In the genomic region with DNA sequence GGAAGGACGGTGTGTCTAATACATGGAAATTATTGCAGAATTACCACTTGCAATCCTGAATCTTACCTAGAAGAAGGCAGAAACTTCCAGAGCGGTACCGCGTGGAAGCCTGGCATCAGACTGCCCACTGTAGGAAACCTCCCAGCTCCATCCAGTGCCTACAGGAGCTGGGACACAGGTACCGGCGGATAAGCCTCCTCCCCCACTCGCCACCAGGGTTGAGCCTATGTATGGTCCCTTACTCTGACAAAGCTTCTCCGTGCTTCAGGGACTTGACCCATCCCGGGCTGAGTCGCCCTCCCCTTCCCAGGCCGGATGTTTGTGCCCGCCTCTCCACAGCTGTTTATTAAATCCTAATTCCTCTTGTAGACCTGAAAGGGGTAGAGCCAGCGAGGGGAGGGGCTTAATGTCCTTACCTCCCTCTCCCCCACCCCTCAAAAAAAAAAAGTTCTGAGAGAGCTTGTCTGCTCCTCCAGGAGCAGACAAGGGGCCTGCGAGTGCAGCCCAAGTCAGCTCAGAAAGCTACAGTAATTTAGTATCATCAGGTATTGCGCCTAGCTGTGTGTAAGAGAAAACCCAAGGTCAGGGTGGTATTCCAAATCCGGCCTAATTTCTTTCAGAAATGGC, we compare ENCODE assay signal across 8 mouse cellular contexts. TPM values are rescaled to one million over a fixed set of nuclear protein-coding genes. Genes with fewer than 3 reads are reported as not detected.
DNase-seq lines count a peak whose midpoint lies in the region; ATAC-seq and TF ChIP-seq lines count a peak whose summit lies in the region.

No protein-coding gene starts in this region.

- no peaks in the 10 kb centered on the region for H3K36me3 ChIP-seq in forebrain, embryonic 16.5 days (ENCODE audit: control insufficient read depth, insufficient read depth)
- no peaks in the 10 kb centered on the region for H3K36me3 ChIP-seq in liver, embryonic 14.5 days (replicated peaks; ENCODE audit: control insufficient read depth, insufficient read depth, low read depth)
- H3K36me3 ChIP-seq in neural tube, embryonic 13.5 days = no peaks in the 10 kb centered on the region

- TF ChIP-seq CTCF in layer of hippocampus, adult 2 months (conservative IDR thresholded peaks at IDR 0.05) = no peak
- TF ChIP-seq CTCF in liver, embryonic 14.5 days (IDR thresholded peaks at IDR 0.05; ENCODE audit: low read depth) = no peak

- H3K4me3 ChIP-seq in layer of hippocampus, adult 2 months = peak overlapping the region; percentile 54
- H3K4me3 ChIP-seq in forebrain, embryonic 16.5 days (replicated peaks; ENCODE audit: low read length) = peak overlapping the region; percentile 42
- peak overlapping the region; percentile 53 to 72 for H3K4me3 ChIP-seq in liver, embryonic 14.5 days (ENCODE audit: insufficient read depth in 1 of 2, low read depth in 2 of 2, low read length in 2 of 2)
- peak overlapping the region; percentile 34 for H3K4me3 ChIP-seq in neural tube, embryonic 13.5 days

- H3K4me1 ChIP-seq in forebrain, embryonic 16.5 days (replicated peaks; ENCODE audit: control insufficient read depth, insufficient read depth, low read length) = peaks cover 11% of the 10 kb centered on the region
- peaks cover 11 to 17% of the 10 kb centered on the region in 2 experiments; a peak in 3 of 4 replicates for H3K4me1 ChIP-seq in liver, embryonic 14.5 days (replicated peaks; ENCODE audit: control insufficient read depth in 2 of 2, insufficient read depth in 2 of 2, low read length in 1 of 2)
- peaks cover 17% of the 10 kb centered on the region for H3K4me1 ChIP-seq in neural tube, embryonic 13.5 days (replicated peaks)

- no peak for TF ChIP-seq EP300 in liver, embryonic 14.5 days (IDR thresholded peaks at IDR 0.05; ENCODE audit: low read depth)

- no peaks in the 10 kb centered on the region for H3K9me3 ChIP-seq in forebrain, embryonic 16.5 days (ENCODE audit: control insufficient read depth, low read length)
- no peaks in the 10 kb centered on the region for H3K9me3 ChIP-seq in liver, embryonic 14.5 days (ENCODE audit: control insufficient read depth, low read length)
- H3K9me3 ChIP-seq in neural tube, embryonic 13.5 days = no peaks in the 10 kb centered on the region

- peak overlapping the region; percentile 88 for H3K4me2 ChIP-seq in forebrain, embryonic 16.5 days (ENCODE audit: low read length)
- peak overlapping the region; percentile 98 for H3K4me2 ChIP-seq in liver, embryonic 14.5 days (ENCODE audit: low read depth)
- peak overlapping the region; percentile 71 for H3K4me2 ChIP-seq in neural tube, embryonic 13.5 days

- H3K27ac ChIP-seq in layer of hippocampus, adult 2 months = no peak overlapping the region
- no peak overlapping the region for H3K27ac ChIP-seq in forebrain, embryonic 16.5 days (ENCODE audit: low read length)
- H3K27ac ChIP-seq in liver, embryonic 14.5 days = peak overlapping the region; percentile 79
- no peak overlapping the region for H3K27ac ChIP-seq in neural tube, embryonic 13.5 days (replicated peaks)

- 22% methylated on average over 16 of the region's 16 CpGs for WGBS in forebrain, embryonic 16.5 days
- 23% methylated on average over 16 of the region's 16 CpGs for WGBS in liver, embryonic 14.5 days (ENCODE audit: insufficient replicate concordance)
- WGBS in neural tube, embryonic 13.5 days = 33% methylated on average over 16 of the region's 16 CpGs

- H3K27me3 ChIP-seq in forebrain, embryonic 16.5 days (replicated peaks; ENCODE audit: control insufficient read depth, insufficient read depth, low read length) = 0 out of 2 replicates have a peak, but pooled peaks cover 4% of the 10 kb centered on the region
- H3K27me3 ChIP-seq in liver, embryonic 14.5 days (ENCODE audit: control insufficient read depth, insufficient read depth, low read length) = no peaks in the 10 kb centered on the region
- H3K27me3 ChIP-seq in neural tube, embryonic 13.5 days = 0 out of 2 replicates have a peak, but pooled peaks cover 4% of the 10 kb centered on the region

- DNase-seq in layer of hippocampus, adult 2 months (ENCODE audit: low spot score in 2 of 2) = no peak
- DNase-seq in layer of hippocampus, postnatal 36 days = no peak
- DNase-seq in liver, embryonic 14.5 days (ENCODE audit: low read depth in 3 of 3, low spot score in 3 of 3) = no peak
- no peak for DNase-seq in ovary, postnatal 14 days (ENCODE audit: low spot score)
- no peak for DNase-seq in urinary bladder, postnatal 14 days (ENCODE audit: low spot score)
- no peak for DNase-seq in urinary bladder, postnatal 36 days (ENCODE audit: low spot score in 2 of 2)

- peak overlapping the region; percentile 39 for H3K9ac ChIP-seq in forebrain, embryonic 16.5 days (replicated peaks; ENCODE audit: low read depth, low read length)
- H3K9ac ChIP-seq in liver, embryonic 14.5 days (replicated peaks) = peak overlapping the region; percentile 75
- H3K9ac ChIP-seq in neural tube, embryonic 13.5 days = no peak overlapping the region

- ATAC-seq in forebrain, embryonic 16.5 days = no peak
- ATAC-seq in liver, embryonic 14.5 days (ENCODE audit: insufficient read depth) = peak; percentile 51
- ATAC-seq in neural tube, embryonic 13.5 days (ENCODE audit: low read depth) = no peak

RNA-seq across cellular contexts. Expression of gene Hnf1a, which starts 9.3 kb away (rescaled TPM):
- total RNA-seq in layer of hippocampus, adult 2 months (2021) = not detected
- total RNA-seq in layer of hippocampus, postnatal 36 days (2021) = not detected
- polyA plus RNA-seq in forebrain, embryonic 16.5 days (2015; fragmentation: Nextera tagmentation; extraction: Ambion mirVana) = 0.06 TPM in 1 of 2 replicates, not detected in the other
- polyA plus RNA-seq in liver, embryonic 14.5 days (2012; rRNA removed) = 1.2 and 1.6 TPM in 2 replicates
- polyA plus RNA-seq in liver, embryonic 14.5 days (2014; fragmentation: Nextera tagmentation; extraction: Ambion mirVana) = 0.86 and 1.5 TPM in 2 replicates
- 0.10 TPM in 1 of 2 replicates, not detected in the other for polyA plus RNA-seq in neural tube, embryonic 13.5 days (2015; fragmentation: Nextera tagmentation; extraction: Ambion mirVana)

RNA-seq across cellular contexts. Expression of gene Sppl3, which starts 30.7 kb away (rescaled TPM):
- 10 to 100 TPM; 75.2 to 76.2 TPM for total RNA-seq in layer of hippocampus, adult 2 months (2021)
- 10 to 100 TPM; 80.5 to 81.7 TPM for total RNA-seq in layer of hippocampus, postnatal 36 days (2021)
- polyA plus RNA-seq in forebrain, embryonic 16.5 days (2015; fragmentation: Nextera tagmentation; extraction: Ambion mirVana) = 16.5 and 16.6 TPM in 2 replicates
- 17.2 and 17.6 TPM in 2 replicates for polyA plus RNA-seq in liver, embryonic 14.5 days (2012; rRNA removed)
- 5.4 and 7.0 TPM in 2 replicates for polyA plus RNA-seq in liver, embryonic 14.5 days (2014; fragmentation: Nextera tagmentation; extraction: Ambion mirVana)
- polyA plus RNA-seq in neural tube, embryonic 13.5 days (2015; fragmentation: Nextera tagmentation; extraction: Ambion mirVana) = 15.7 and 21.3 TPM in 2 replicates

RNA-seq across cellular contexts. Expression of gene 2210016L21Rik, which starts 38.3 kb away (rescaled TPM):
- 100 to 1,000 TPM; 184 to 196 TPM for total RNA-seq in layer of hippocampus, adult 2 months (2021)
- total RNA-seq in layer of hippocampus, postnatal 36 days (2021) = 100 to 1,000 TPM; 185 to 227 TPM
- 84.1 and 106 TPM in 2 replicates for polyA plus RNA-seq in forebrain, embryonic 16.5 days (2015; fragmentation: Nextera tagmentation; extraction: Ambion mirVana)
- polyA plus RNA-seq in liver, embryonic 14.5 days (2012; rRNA removed) = 5.6 and 8.1 TPM in 2 replicates
- 11.3 and 12.3 TPM in 2 replicates for polyA plus RNA-seq in liver, embryonic 14.5 days (2014; fragmentation: Nextera tagmentation; extraction: Ambion mirVana)
- polyA plus RNA-seq in neural tube, embryonic 13.5 days (2015; fragmentation: Nextera tagmentation; extraction: Ambion mirVana) = 94.9 and 111 TPM in 2 replicates

RNA-seq across cellular contexts. Expression of gene Oasl1, which starts 57.2 kb away (rescaled TPM):
- total RNA-seq in layer of hippocampus, adult 2 months (2021) = not detected
- total RNA-seq in layer of hippocampus, postnatal 36 days (2021) = not detected
- 0.39 and 0.41 TPM in 2 replicates for polyA plus RNA-seq in forebrain, embryonic 16.5 days (2015; fragmentation: Nextera tagmentation; extraction: Ambion mirVana)
- 0.44 and 0.50 TPM in 2 replicates for polyA plus RNA-seq in liver, embryonic 14.5 days (2012; rRNA removed)
- polyA plus RNA-seq in liver, embryonic 14.5 days (2014; fragmentation: Nextera tagmentation; extraction: Ambion mirVana) = 0.23 and 0.32 TPM in 2 replicates
- 0.50 and 0.66 TPM in 2 replicates for polyA plus RNA-seq in neural tube, embryonic 13.5 days (2015; fragmentation: Nextera tagmentation; extraction: Ambion mirVana)
